Mouse (Mus musculus) G1E (cell line): ENCODE results near the gene Macrod2. TPM values are rescaled to one million over a fixed set of nuclear protein-coding genes. Genes with fewer than 3 reads are reported as not detected.

Experiments used
- ATAC-seq: 2 replicates; pipeline ENCODE4 v1.8.0; 2016; ENCODE audit warnings: mild to moderate bottlenecking; ENCODE audit not compliant: insufficient number of reproducible peaks, poor library complexity, low FRiP score, severe bottlenecking; ENCODE audit errors: extremely low read depth
- DNase-seq: peaks from one replicate; pipeline ENCODE4 v3.0.0; 2012; ENCODE audit warnings: low spot score
- H3K27me3 ChIP-seq: 2 replicates; pipeline ENCODE4 v1.6.1; 2012; ENCODE audit warnings: mild to moderate bottlenecking, low read length, inconsistent platforms; ENCODE audit not compliant: insufficient read depth
- H3K36me3 ChIP-seq: replicated peaks from 2 replicates; pipeline ENCODE3; 2012; ENCODE audit warnings: mild to moderate bottlenecking, inconsistent platforms
- H3K4me1 ChIP-seq: 2 replicates; pipeline ENCODE4 v1.6.1; 2012; ENCODE audit warnings: low read depth, low read length, inconsistent platforms, mixed read lengths; ENCODE audit not compliant: insufficient read depth
- H3K4me3 ChIP-seq: 2 replicates; pipeline ENCODE4 v1.5.1; 2012; ENCODE audit warnings: low read depth, mild to moderate bottlenecking, inconsistent platforms, low read length, moderate library complexity, mixed read lengths
- H3K9me3 ChIP-seq: replicated peaks from 2 replicates; pipeline ENCODE4 v1.6.1; 2012; ENCODE audit warnings: inconsistent platforms
- CTCF ChIP-seq: IDR thresholded peaks from 2 replicates; pipeline ENCODE4 v1.5.1; 2012; ENCODE audit warnings: low read depth, low read length, inconsistent platforms, mixed read lengths
- GATA1 ChIP-seq: IDR thresholded peaks from 2 replicates; pipeline ENCODE4 v1.6.1; 2012; ENCODE audit warnings: borderline replicate concordance, low read length, inconsistent platforms, mixed read lengths
- GATA2 ChIP-seq: IDR thresholded peaks from 2 replicates; pipeline ENCODE4 v1.6.1; 2012; ENCODE audit warnings: low read depth, low read length, inconsistent platforms, borderline replicate concordance
- POLR2AphosphoS5 ChIP-seq: IDR thresholded peaks from 2 replicates; pipeline ENCODE4 v1.6.1; 2012; ENCODE audit warnings: low read depth, low read length, inconsistent platforms; ENCODE audit not compliant: insufficient replicate concordance
- TAL1 ChIP-seq: conservative IDR thresholded peaks from 2 replicates; pipeline ENCODE4 v1.6.1; 2012; ENCODE audit warnings: low read depth, low read length, inconsistent platforms, mixed read lengths
- polyA plus RNA-seq: library from polyadenylated mRNA; stranded (reverse); fragments of >175 nt; gene quantifications from 2 replicates; pipeline ENCODE4 v1.2.3, GENCODE M21; 2012
- total RNA-seq, 2 experiments: library from RNA; stranded (forward) in 1 of 2; stranded (reverse) in 1 of 2; fragments of 200-1000 nt in 1 of 2; fragments of >200 nt in 1 of 2; fragmentation: Nextera tagmentation in 1 of 2; gene quantifications; 2 replicates each; pipeline ENCODE4 v1.2.3; 2014 to 2017

Macrod2 gene
- total and polyA plus RNA-seq, 3 experiments: 0.38 TPM; not detected in 2

DNA sequence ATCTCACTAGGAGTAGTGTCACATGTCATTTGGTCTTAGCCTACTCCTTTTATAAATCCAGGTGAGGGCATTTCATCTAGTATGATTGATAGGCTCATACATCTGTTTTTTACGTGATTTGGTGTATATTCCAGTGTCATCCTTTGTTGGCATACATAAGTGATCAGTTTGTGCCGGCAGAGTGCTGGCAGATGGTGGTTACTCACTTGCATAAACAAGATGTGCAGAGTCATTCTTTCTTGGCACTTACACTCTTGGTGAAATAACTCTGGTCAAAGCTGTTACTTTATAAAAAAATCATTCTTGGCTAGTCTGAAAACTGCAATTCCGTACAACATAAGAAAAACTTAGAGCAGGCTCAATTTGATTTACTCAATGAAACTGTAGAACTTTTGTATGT, 102.6 kb downstream of the Macrod2 start:
- ATAC-seq: no peak

DNA sequence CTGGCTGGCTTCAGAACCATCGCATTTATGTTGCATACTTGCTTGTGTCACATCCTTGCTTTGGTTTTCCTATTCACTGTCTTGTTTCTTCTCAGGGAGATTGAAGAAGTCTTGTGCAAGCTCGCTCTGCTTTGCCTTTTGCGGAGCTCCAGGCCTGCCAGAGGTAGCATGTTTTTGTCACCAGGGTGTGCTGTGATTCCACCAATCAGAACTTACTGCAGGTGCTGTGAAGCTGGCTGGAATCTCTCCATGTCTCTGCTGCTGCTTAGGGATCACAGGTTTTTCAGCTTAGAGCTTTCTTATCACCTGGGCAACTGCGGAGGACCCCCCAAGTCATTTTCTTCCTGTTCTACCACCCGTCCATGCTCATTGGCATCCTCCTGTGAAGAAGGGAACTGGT, 105.8 kb downstream of the Macrod2 start:
- Histone ChIP-seq H3K4me1 (no peaks in the 10 kb centered on the region), H3K36me3 (no peaks in the 10 kb centered on the region), H3K27me3 (no peaks in the 10 kb centered on the region), H3K4me3 (no peak overlapping the region), H3K9me3 (no peaks in the 10 kb centered on the region)
- DNase-seq: no peak
- ATAC-seq: no peak
- no peak for TF ChIP-seq TAL1
- no peak for TF ChIP-seq GATA1
- TF ChIP-seq GATA2: no peak
- TF ChIP-seq CTCF: no peak
- TF ChIP-seq POLR2AphosphoS5: no peak

More for the DNA sequence above, 102.6 kb downstream of the Macrod2 start:
- no peaks in the 10 kb centered on the region for H3K9me3 ChIP-seq
- no peaks in the 10 kb centered on the region for H3K4me1 ChIP-seq
- TF ChIP-seq CTCF: no peak
- no peak for TF ChIP-seq GATA1
- TF ChIP-seq GATA2: no peak
- no peak for TF ChIP-seq POLR2AphosphoS5
- no peak for TF ChIP-seq TAL1
- no peak for DNase-seq
- no peaks in the 10 kb centered on the region for H3K36me3 ChIP-seq
- H3K4me3 ChIP-seq: no peak overlapping the region
- H3K27me3 ChIP-seq: no peaks in the 10 kb centered on the region

DNA sequence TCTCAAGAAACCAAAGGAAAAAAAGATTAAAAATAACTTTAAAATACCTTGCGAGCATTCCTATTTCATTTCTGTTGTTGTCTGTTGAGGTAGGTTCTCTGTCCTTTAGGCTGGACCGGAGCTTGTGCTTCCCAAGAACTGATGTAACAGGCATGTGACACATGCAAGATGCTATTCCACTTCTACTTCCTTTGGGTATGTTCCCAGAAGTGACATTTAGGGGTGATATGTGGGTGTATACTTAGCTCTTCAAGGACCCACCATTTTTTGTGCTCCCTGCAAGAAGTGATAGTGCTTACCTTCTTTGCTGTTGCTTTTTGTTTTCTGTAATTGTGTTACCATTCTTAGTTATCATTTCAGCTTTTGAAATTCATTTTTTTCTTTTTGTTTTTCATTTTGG, 126.4 kb downstream of the Macrod2 start:
- no peaks in the 10 kb centered on the region for H3K36me3 ChIP-seq
- H3K27me3 ChIP-seq: no peaks in the 10 kb centered on the region
- DNase-seq: no peak
- ATAC-seq: no peak
- H3K4me1 ChIP-seq: no peaks in the 10 kb centered on the region
- H3K9me3 ChIP-seq: no peaks in the 10 kb centered on the region
- TF ChIP-seq GATA2 (no peak), TAL1 (no peak), CTCF (no peak), GATA1 (no peak), POLR2AphosphoS5 (no peak)
- H3K4me3 ChIP-seq: no peak overlapping the region

DNA sequence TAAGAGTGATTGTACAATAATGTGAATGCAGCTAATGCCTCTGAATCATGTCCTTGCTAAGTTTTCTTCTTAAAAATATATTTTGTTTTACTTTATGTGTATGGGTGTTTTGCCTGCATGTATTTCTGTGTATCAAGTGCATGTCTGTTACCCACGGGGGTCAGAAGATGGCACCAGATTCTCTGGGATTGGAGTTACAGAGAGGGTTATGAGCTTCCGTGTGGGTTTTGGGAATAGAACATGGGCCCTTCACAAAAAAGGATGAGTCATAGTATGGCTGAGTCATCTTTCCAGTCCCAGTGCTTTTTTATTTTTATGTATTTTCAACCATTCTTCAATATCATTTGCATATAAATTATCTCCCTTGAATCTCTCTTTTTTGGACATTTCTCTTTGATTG, 135.1 kb downstream of the Macrod2 start:
- Histone ChIP-seq H3K27me3 (no peaks in the 10 kb centered on the region), H3K4me3 (no peak overlapping the region), H3K36me3 (no peaks in the 10 kb centered on the region), H3K4me1 (no peaks in the 10 kb centered on the region), H3K9me3 (no peaks in the 10 kb centered on the region)
- no peak for TF ChIP-seq TAL1
- TF ChIP-seq GATA2: no peak
- TF ChIP-seq CTCF: no peak
- no peak for TF ChIP-seq GATA1
- no peak for TF ChIP-seq POLR2AphosphoS5
- DNase-seq: no peak
- ATAC-seq: no peak

DNA sequence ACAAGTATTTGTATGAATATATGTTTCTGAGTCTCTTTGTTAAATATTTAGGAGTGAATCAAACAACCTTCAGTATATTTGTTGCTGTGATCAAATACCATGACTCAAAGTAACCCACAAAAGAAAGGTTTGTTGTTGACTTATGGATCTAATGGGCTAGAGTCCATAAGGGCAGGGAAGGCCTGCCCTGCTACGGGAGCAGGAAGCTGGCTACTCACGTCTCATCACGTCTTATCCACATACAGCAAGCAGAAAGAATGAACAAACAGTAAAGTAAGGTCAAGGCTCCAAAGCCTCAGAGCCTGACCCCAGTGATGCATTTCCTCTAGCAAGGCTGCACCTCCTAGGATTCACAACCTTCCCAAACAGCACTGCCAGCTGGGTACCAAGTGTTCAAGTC, 136.9 kb downstream of the Macrod2 start:
- DNase-seq (no peak), ATAC-seq (no peak)
- Histone ChIP-seq H3K27me3 (no peaks in the 10 kb centered on the region), H3K9me3 (no peaks in the 10 kb centered on the region), H3K4me3 (no peak overlapping the region), H3K4me1 (no peaks in the 10 kb centered on the region), H3K36me3 (no peaks in the 10 kb centered on the region)
- TF ChIP-seq GATA2: no peak
- no peak for TF ChIP-seq CTCF
- no peak for TF ChIP-seq TAL1

DNA sequence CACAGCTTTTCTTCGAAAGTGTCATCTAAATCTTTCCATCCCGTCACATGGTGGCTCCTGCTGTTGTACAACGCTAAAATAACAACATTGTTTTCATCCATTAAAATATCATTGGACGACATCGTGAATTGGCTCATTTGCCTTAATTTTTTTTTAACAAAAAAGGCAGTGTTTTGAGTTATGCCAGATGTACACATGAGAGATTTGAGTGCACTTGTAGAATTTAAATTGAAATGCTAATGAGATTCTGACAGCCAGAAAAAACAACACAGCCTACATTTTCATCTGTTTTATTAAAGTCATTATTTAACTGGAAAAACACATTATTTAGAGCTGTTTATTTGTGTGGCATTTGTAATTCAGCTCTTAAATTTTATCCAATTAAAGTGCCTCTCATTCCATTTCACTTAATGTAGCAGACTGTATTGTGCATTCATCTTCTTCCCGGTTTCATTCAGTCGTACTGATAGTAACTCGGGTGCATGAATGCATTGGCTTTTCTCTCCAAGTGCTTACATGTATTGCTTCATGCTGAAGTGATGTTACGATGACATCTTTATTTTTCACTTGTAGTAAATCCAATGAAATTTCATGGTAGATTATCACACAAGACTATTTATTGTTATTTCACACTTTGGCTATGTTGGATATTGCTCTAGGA, 137.9 kb downstream of the Macrod2 start:
- Histone ChIP-seq H3K36me3 (no peaks in the 10 kb centered on the region), H3K9me3 (no peaks in the 10 kb centered on the region), H3K27me3 (no peaks in the 10 kb centered on the region), H3K4me3 (no peak overlapping the region), H3K4me1 (no peaks in the 10 kb centered on the region)
- ATAC-seq (no peak), DNase-seq (no peak)
- no peak for TF ChIP-seq POLR2AphosphoS5
- TF ChIP-seq GATA2: no peak
- no peak for TF ChIP-seq CTCF
- TF ChIP-seq GATA1: no peak
- no peak for TF ChIP-seq TAL1

DNA sequence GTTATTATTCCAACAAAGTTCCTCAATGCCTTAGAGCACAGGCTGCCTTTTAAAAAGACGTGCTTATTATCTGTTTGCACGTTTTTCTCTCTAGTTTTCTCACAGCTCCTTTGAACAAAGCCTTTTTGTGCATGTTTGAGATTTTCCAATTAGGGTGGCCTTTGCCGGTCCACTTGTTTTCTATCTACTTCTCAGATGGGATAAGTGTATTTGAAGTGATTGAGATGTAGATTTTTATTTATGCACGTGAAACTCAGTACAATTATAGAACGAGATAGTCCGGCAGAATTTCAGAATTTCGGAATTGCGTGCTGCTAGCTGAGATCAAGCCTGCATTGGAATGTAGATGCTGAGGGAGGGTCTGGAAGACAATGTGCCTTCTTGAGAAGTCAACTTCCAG, 138.5 kb downstream of the Macrod2 start:
- ATAC-seq (no peak), DNase-seq (no peak)
- H3K4me3 ChIP-seq: no peak overlapping the region

More for the DNA sequence above, 138.5 kb downstream of the Macrod2 start:
- Histone ChIP-seq H3K9me3 (no peaks in the 10 kb centered on the region), H3K36me3 (no peaks in the 10 kb centered on the region), H3K27me3 (no peaks in the 10 kb centered on the region), H3K4me1 (no peaks in the 10 kb centered on the region)
- TF ChIP-seq POLR2AphosphoS5: no peak
- TF ChIP-seq TAL1: no peak
